Mouse (Mus musculus) embryonic fibroblast, embryonic 13.5 days (primary cell): ENCODE measurements around the gene Cdh11.

Experiments
- CTCF ChIP-seq: IDR thresholded peaks from 2 replicates; pipeline ENCODE4 v1.5.1; 2011; ENCODE audit warnings: mild to moderate bottlenecking, control low read depth, low read length, moderate library complexity, borderline replicate concordance; ENCODE audit not compliant: insufficient read depth
- POLR2A ChIP-seq: IDR thresholded peaks from 2 replicates; pipeline ENCODE4 v1.6.1; 2011; ENCODE audit warnings: low read depth, mild to moderate bottlenecking, control low read depth, low read length, moderate library complexity

DNA sequence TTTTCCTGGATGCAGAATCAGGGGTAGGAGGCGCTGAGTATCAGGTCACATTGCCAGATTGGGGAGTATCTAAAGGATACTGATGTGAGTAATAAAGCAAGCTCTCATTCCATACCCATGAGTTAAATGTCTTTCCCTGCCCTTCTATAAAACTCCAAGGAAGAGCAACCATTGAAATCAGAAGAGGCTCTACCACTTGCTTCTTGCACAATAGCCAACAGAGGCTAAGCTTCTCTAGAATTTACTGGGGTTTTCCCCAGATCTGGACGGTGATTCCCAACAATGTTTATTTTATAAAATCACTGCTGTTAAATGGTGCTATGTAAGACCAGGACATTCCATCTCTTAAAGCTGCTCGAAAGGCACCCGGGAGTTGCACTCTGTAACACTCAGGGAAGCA, 44.5 kb downstream of the Cdh11 start:
- TF ChIP-seq POLR2A = no peak
- no peak for TF ChIP-seq CTCF
